Mouse (Mus musculus) bone marrow macrophage, adult 2 months (primary cell): ENCODE results near the gene Zbtb39.

Source experiments
- CTCF ChIP-seq: IDR thresholded peaks from 2 replicates; pipeline ENCODE4 v1.5.1; 2012; ENCODE audit warnings: low read depth, mild to moderate bottlenecking, low read length, moderate library complexity
- POLR2A ChIP-seq: IDR thresholded peaks from 2 replicates; pipeline ENCODE4 v1.6.1; 2012; ENCODE audit warnings: mild to moderate bottlenecking, low read depth, low read length, borderline replicate concordance

GRCm38 (mm10) chr10:127763914-127764680, 24.8 kb downstream of the Zbtb39 start:
- no peak for TF ChIP-seq CTCF
- TF ChIP-seq POLR2A = no peak
